ENCODE assay signal across 8 mouse cellular contexts in genomic region chr4:56989431-56990214, GRCm38 (mm10). TPM values are rescaled to one million over a fixed set of nuclear protein-coding genes. Genes with fewer than 3 reads are reported as not detected.
DNase-seq lines count a peak whose midpoint lies in the region; ATAC-seq and TF ChIP-seq lines count a peak whose summit lies in the region.

No protein-coding gene starts in this region.

- H3K4me2 ChIP-seq in forebrain, embryonic 13.5 days: peak overlapping the region; percentile 92
- peak overlapping the region; percentile 70 for H3K4me2 ChIP-seq in neural tube, embryonic 14.5 days (ENCODE audit: low read depth, low read length)

- 0 out of 2 replicates have a peak, but pooled peaks cover 4% of the 10 kb centered on the region for H3K9me3 ChIP-seq in forebrain, embryonic 13.5 days (replicated peaks)
- no peaks in the 10 kb centered on the region for H3K9me3 ChIP-seq in neural tube, embryonic 14.5 days (ENCODE audit: control insufficient read depth, low read length)

- H3K9ac ChIP-seq in forebrain, embryonic 13.5 days: peak overlapping the region; percentile 80
- H3K9ac ChIP-seq in neural tube, embryonic 14.5 days (replicated peaks; ENCODE audit: low read depth, low read length): peak overlapping the region; percentile 83

- peak overlapping the region; percentile 63 for H3K4me3 ChIP-seq in gastrocnemius, adult 2 months
- peak overlapping the region; percentile 68 for H3K4me3 ChIP-seq in forebrain, embryonic 13.5 days
- H3K4me3 ChIP-seq in neural tube, embryonic 14.5 days (ENCODE audit: low read depth, low read length): peak overlapping the region; percentile 74

- H3K4me1 ChIP-seq in forebrain, embryonic 13.5 days: 0 out of 2 replicates have a peak, but pooled peaks cover 4% of the 10 kb centered on the region
- no peaks in the 10 kb centered on the region for H3K4me1 ChIP-seq in neural tube, embryonic 14.5 days (ENCODE audit: control insufficient read depth, insufficient read depth, low read length)

- intact Hi-C loops in gastrocnemius, adult 2 months (cut with DNase I): no loop called here
- intact Hi-C loops in left cerebral cortex, postnatal 14 days (cut with DNase I): no loop called here

- no peak for TF ChIP-seq CTCF in gastrocnemius, adult 2 months (IDR thresholded peaks at IDR 0.05)
- TF ChIP-seq CTCF in brain, embryonic 14.5 days (IDR thresholded peaks at IDR 0.05; ENCODE audit: borderline replicate concordance, extremely low read depth, insufficient read depth, insufficient read length): no peak

- WGBS in forebrain, embryonic 13.5 days: under 1% methylated on average over 40 of the region's 45 CpGs
- WGBS in neural tube, embryonic 14.5 days: 1% methylated on average over 42 of the region's 45 CpGs

- TF ChIP-seq POLR2A in brain, embryonic 14.5 days (IDR thresholded peaks at IDR 0.05; ENCODE audit: borderline replicate concordance, extremely low read depth, insufficient read depth, insufficient read length, poor library complexity, severe bottlenecking): no peak

- DNase-seq in gastrocnemius, adult 2 months: no peak
- DNase-seq in gastrocnemius, postnatal 25 days: no peak
- peak; percentile 82 for DNase-seq in brain, embryonic 14.5 days (ENCODE audit: low read depth)
- peak; percentile 47 to 55 for DNase-seq in left cerebral cortex, postnatal 14 days (ENCODE audit: low spot score in 2 of 2)
- DNase-seq in thymus, postnatal 0 days (ENCODE audit: low spot score): no peak
- no peak for DNase-seq in urinary bladder, postnatal 4 days (ENCODE audit: low spot score in 2 of 2)

- peak; percentile 87 for ATAC-seq in forebrain, embryonic 13.5 days
- ATAC-seq in neural tube, embryonic 14.5 days (ENCODE audit: low read depth): peak; percentile 82

- peaks cover 17% of the 10 kb centered on the region for H3K27me3 ChIP-seq in forebrain, embryonic 13.5 days
- no peaks in the 10 kb centered on the region for H3K27me3 ChIP-seq in neural tube, embryonic 14.5 days (ENCODE audit: control insufficient read depth, insufficient read depth, low read length)

- no peaks in the 10 kb centered on the region for H3K36me3 ChIP-seq in forebrain, embryonic 13.5 days (ENCODE audit: poor library complexity, severe bottlenecking)
- no peaks in the 10 kb centered on the region for H3K36me3 ChIP-seq in neural tube, embryonic 14.5 days (ENCODE audit: control insufficient read depth, insufficient read depth, low read length)

- H3K27ac ChIP-seq in gastrocnemius, adult 2 months: no peak overlapping the region
- H3K27ac ChIP-seq in forebrain, embryonic 13.5 days: peak overlapping the region; percentile 81
- peak overlapping the region; percentile 81 for H3K27ac ChIP-seq in neural tube, embryonic 14.5 days (ENCODE audit: low read depth, low read length)

RNA-seq across cellular contexts. Expression of gene Frrs1l, which starts 0.6 kb away (rescaled TPM):
- under 1 TPM in 1 of 2 experiments, not detected in 1; 0.03 TPM for total RNA-seq in gastrocnemius, adult 2 months (2021)
- total RNA-seq in gastrocnemius, postnatal 25 days (2021): not detected
- 9.6 and 15.1 TPM in 2 replicates for polyA plus RNA-seq in brain, embryonic 14.5 days (2012; rRNA removed)
- polyA plus RNA-seq in forebrain, embryonic 13.5 days (2015; fragmentation: Nextera tagmentation; extraction: Ambion mirVana): 10.9 and 11.6 TPM in 2 replicates
- 100 to 1,000 TPM; 153 to 170 TPM for total RNA-seq in left cerebral cortex, postnatal 14 days (2021)
- polyA plus RNA-seq in neural tube, embryonic 14.5 days (2014; fragmentation: Nextera tagmentation; extraction: Ambion mirVana): 31.6 and 34.5 TPM in 2 replicates
- 0.04 TPM in 1 of 2 replicates, not detected in the other for polyA plus RNA-seq in thymus, postnatal 0 days (2015; fragmentation: Nextera tagmentation; extraction: Ambion mirVana)

RNA-seq across cellular contexts. Expression of gene Tmem245, which starts 42.4 kb away (rescaled TPM):
- 10 to 100 TPM; 18.0 to 24.6 TPM for total RNA-seq in gastrocnemius, adult 2 months (2021)
- total RNA-seq in gastrocnemius, postnatal 25 days (2021): 10 to 100 TPM; 17.1 to 19.2 TPM
- 9.8 and 11.4 TPM in 2 replicates for polyA plus RNA-seq in brain, embryonic 14.5 days (2012; rRNA removed)
- polyA plus RNA-seq in forebrain, embryonic 13.5 days (2015; fragmentation: Nextera tagmentation; extraction: Ambion mirVana): 6.7 and 8.2 TPM in 2 replicates
- total RNA-seq in left cerebral cortex, postnatal 14 days (2021): 10 to 100 TPM; 35.3 to 39.3 TPM
- 9.3 and 11.0 TPM in 2 replicates for polyA plus RNA-seq in neural tube, embryonic 14.5 days (2014; fragmentation: Nextera tagmentation; extraction: Ambion mirVana)
- polyA plus RNA-seq in thymus, postnatal 0 days (2015; fragmentation: Nextera tagmentation; extraction: Ambion mirVana): 4.0 and 6.0 TPM in 2 replicates

Comparison
In these comparisons a context has a peak if more than half of its experiments do, and no peak if none do; other contexts are left out.
1. DNase-seq: peak in brain, embryonic 14.5 days (single experiment) and left cerebral cortex, postnatal 14 days (2 of 2); none in gastrocnemius, adult 2 months (single experiment), gastrocnemius, postnatal 25 days (single experiment), thymus, postnatal 0 days (single experiment) and urinary bladder, postnatal 4 days (0 of 2).
2. RNA of gene Frrs1l, which starts 0.6 kb away (polyA plus RNA-seq): 31.6 to 34.5 TPM in neural tube, embryonic 14.5 days, 9.6 to 15.1 TPM in brain, embryonic 14.5 days and 10.9 to 11.6 TPM in forebrain, embryonic 13.5 days; 0.04 TPM in thymus, postnatal 0 days; every median in the first group is over 10 times any median in the second.
3. Peak in every context shown above with its lines, with median percentiles within 50 percentile points of each other: H3K4me3 ChIP-seq.